Mouse (Mus musculus) thymus, postnatal 36 days (tissue): ENCODE results near the gene Hsp90b1.
"Not testable (repeated sequence)": the region's sequence is repeated elsewhere in the genome, so short reads cannot be mapped to it uniquely, and the experiment has no call there.

ENCODE experiments used
- DNase-seq, 2 experiments: peaks; one replicate each; pipeline ENCODE4 v3.0.0; 2022; ENCODE audit warnings: mixed read lengths in 2 of 2

Gene Hsp90b1

GRCm38 (mm10) chr10:86705318-86705921 is at the start of gene Hsp90b1, which contains the start of gene Ttc41:
Hsp90b1 (minus strand) TSS chr10:86705509.
Ttc41 (plus strand) TSS chr10:86705811.
- peak; percentile 96 to 99 for DNase-seq

- DNase-seq: no peak
Observed at GRCm38 (mm10) chr10:86744306-86744705, 39.0 kb upstream of the Hsp90b1 start.

DNA sequence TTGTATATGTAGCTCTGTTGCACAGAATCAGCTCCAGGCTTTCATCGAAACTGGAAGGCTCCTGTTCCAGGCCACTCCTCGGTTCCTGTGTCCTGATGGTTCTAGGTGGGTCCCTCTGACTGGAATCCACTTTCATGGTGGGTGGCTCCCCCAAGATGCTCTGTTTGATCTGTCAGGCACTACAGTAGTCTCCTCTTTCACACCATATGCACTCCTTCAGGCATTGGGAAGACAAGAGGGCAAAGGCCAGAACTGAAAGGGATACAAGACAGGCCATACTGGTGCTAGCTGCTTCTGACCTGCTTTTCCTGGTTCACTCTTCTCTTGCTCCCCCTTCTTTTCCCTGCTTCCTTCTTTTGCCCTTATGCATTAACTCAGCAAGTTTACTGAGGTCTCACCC is 37.6 kb upstream of the Hsp90b1 start:
- no peak for DNase-seq

- DNase-seq: no peak
Observed at GRCm38 (mm10) chr10:86735036-86735435, 29.7 kb upstream of the Hsp90b1 start.

DNA sequence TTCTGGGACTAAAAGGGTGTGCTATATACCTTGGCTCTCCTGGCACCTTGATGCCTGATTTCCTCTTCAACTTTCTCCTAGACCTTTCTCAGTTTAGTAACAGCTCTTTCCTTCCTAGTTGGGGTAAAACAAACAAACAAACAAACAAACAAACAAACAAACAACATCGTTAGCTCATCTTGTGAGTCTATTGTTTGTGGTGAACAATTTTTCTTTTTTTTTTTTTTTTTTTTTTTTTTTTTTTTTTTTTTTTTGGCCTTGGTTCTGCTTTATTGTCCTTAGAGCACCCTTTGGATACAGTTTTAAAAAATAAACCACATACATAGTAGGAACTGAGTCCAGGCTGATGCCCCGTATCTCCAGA is 26.2 kb upstream of the Hsp90b1 start:
- DNase-seq: no peak

DNA sequence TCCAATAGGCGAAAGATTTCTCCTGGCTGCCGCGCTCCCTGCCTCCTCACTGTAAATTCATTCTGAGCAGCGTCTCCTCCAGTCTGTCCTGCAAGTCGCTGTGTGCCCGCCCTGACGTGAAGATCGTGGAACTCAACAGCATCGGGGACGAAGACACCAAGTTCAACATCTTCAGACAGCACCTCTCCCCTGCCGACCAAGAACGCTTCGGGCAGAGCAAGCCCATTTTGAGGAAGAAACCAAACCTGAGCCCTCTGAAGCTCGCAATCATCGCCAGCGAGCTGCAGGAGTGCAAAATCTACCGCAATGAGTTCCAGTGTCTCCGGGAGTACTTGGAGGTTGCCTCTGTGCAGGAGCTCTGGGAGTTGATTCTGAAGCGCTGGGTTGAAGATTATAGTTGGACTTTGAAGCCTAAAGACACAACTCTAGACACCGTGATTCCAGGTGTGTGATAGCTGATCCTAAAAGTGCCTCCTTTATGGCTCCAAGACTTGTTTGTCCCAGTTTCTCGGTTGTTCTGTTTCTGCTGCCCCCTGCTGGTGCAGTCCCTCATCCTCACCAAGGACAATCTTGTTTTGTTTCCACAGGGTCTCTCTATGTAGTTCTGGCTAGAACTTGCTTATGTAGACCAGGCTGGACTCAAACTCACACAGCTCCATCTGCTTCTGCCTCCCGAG is 25.7 kb upstream of the Hsp90b1 start:
- DNase-seq: peak; percentile 83 to 89

GRCm38 (mm10) chr10:86728176-86728575 is 22.9 kb upstream of the Hsp90b1 start:
- no peak for DNase-seq

- DNase-seq: peak; percentile 81 to 91
Observed at GRCm38 (mm10) chr10:86727548-86727980, 22.3 kb upstream of the Hsp90b1 start.

- DNase-seq: no peak
Observed at GRCm38 (mm10) chr10:86712156-86712555, 6.8 kb upstream of the Hsp90b1 start.

GRCm38 (mm10) chr10:86707134-86707533 is 1.8 kb upstream of the Hsp90b1 start:
- DNase-seq: no peak

DNA sequence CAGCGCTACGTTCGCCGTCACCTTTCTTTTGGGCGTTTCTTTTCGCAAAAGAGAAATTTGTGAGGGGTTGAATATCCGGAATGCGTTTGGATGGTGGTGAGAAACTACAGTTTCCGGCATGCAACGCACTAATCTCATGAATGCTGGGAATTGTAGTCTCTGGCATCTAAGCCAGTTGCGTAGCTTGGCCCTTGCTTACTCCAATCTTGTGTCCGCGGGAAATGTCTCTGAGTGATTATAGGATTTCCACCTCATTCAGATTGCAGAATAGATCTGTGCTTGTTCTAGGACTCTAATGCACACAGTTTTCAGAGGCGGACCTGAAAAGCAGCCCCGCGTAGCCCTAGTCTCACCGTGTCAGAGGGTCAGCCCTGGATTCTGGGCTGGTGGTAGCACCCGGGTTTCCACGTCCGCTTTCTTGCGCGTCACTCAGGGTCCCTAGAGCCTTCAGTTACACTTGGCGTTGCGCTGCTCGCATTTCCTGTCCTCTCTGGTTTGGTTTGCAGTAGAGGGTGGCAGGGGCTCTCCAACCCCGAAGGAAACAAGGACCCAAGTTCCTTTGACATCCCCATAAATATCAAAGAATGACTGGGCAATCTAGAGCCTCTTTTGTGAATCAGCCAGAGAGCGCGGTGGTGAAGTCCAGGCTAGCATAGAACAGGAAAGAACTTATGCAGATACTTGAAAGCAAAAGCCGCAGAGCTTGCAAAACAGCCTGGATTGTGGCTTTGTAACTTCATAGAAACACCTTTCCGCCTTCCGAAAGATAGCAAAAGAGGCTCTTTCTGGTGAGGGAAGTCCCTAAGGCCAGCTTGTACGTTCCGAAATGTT is 828 bp upstream of the Hsp90b1 start:
- peak; percentile 77 to 78 for DNase-seq

DNA sequence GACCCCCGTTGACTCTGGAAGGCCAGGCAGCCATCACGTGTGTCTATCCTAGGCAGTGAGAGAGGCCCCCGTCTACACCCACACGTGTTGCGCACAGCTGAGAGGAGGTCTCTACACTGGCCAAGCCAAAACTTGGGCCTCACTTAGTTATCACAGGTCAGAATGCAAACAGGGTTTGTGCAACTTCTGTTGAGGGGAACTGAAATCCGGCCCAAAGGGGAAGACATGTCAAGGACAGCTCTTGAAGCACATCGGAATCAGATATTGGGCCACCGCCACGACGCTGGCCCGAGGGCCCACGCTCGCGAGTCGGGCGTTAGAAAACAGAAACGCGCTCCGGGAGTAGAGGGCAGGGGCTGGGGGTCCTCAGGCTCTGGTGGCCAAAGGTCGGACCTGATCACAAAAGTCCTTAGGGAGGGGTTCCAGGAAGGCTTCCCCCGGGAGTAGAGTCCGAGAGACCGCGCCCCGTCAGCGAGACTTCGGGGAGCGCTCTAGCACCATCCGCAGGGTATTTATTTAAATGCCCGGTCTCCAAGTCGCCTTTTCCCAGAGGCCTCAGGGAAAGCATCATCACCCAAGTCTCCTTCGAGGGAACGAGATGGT is 619 bp downstream of the Hsp90b1 start:
- DNase-seq: peak in 1 of 2 experiments; percentile 33

DNA sequence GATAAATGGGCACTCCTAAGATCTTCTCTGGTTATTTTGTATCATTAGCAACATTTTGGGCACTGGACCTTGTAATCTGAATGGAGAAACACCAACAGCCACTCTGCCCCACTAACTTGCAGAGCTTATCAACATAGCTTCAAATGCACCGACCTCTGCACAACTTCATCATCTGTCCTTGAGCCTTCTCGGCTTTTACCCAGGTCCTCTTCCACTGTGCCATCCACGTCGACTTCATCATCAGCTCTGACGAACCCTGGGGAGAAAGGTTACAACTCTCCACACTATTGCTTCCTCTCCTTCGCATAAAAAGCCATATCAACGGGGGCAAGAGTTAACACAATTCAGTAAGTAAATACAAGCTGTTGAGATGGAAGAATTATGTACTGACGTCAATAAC is 1.2 kb downstream of the Hsp90b1 start:
- DNase-seq: no peak

DNA sequence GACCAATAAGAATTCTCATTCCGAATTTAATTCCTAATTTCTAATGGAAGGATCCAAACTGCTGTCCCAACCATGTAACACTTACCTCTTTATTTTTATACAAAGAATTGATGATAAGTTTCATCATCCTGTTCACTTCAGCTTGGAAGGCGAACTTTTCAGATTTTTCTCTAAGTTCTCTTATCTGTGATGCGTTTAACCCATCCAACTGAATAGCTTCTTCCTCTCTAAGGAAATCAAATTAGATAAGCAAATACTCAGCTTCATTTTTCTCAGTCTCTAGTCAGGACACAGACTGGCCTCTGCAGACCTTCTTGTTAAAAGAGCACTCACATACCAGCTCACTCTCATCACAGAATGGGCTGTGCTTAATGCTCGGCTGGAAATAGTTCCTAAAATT is 1.9 kb downstream of the Hsp90b1 start:
- DNase-seq: no peak

DNA sequence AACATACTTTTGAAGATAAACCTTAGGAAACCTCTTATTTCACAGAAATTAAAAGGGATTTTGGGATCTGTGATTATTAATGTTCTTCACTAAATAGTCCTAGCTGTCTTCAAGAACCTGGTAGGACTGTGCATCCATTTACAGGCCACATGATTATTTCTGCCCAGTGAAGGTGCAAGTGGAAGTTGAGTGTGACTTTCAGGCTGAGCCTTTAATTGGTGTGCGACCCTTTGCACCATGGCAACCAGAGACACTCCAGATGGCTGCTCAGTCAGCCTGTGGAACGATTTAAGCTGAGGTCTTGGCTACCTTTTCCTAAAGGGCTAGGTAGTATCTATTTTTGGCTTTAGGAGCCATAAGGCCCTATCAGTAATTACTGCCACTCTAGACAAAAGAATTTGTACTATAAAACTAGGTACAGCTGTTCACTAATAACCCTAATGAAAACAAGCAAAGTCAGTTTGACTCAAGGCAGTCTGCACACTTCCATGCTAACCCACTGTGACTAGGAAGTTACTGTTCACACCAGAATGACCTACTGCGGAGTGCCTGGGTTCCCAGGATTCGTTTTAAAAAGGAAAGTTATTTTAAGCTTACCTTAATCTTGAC is 2.9 kb downstream of the Hsp90b1 start:
- no peak for DNase-seq

DNA sequence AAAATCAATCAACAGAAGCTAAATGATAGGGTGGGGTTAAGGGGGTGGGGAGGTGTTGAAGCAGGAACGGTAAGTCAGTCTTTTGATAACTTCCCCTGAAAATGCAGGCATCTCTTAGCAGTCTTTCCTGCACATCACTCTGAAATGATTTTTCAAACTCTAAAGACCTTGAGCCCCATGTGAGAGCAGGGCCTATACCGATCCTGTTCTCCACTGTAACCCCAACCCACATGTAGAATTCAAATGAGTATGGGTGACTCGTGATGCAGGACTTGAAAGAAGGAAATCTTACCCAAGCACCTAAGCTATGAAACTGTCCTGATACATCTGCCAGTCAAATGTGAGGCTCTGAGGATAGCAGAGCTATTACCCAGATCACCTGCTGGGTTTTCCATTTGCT is 4.3 kb downstream of the Hsp90b1 start:
- no peak for DNase-seq

- DNase-seq: no peak
Observed at GRCm38 (mm10) chr10:86700251-86700650, 5.1 kb downstream of the Hsp90b1 start.

DNA sequence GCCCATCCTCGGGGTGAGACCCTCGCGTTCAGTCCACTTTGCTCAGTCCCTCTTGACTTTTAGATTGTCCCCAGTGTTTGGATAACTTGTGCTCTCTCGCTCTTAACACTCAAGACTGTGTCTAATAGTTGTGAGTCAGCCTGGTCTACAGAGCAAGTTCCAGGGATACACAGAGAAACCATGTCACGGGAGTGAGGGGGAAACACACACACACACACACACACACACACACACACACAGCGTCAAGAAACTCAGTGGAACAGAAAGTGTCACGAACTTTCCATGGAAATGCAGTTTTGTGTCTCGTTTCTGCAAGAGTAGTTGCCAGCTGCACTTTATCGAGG is 19.3 kb downstream of the Hsp90b1 start:
- not testable (repeated sequence) for DNase-seq

GRCm38 (mm10) chr10:86685179-86686016 is 19.9 kb downstream of the Hsp90b1 start:
- DNase-seq: peak; percentile 83 to 87

DNA sequence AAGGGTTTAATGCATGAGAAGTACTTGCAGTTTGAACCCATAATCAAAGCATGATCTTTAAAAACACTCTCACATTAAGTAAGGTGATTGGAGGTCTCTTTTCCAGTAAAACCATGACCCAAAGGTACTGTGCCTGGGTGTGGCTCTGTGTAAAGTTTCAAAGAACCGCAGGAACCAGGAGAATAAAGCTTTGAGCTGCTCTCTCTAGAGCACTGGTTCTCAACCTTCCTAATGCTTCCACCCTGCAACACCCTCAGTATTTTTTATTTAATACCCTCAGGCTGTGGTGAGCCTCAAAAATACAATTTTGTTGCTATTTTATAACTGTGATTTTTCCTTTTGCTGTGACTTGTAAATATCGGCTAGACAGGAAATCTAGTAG is 20.5 kb downstream of the Hsp90b1 start:
- not testable (repeated sequence) for DNase-seq

DNA sequence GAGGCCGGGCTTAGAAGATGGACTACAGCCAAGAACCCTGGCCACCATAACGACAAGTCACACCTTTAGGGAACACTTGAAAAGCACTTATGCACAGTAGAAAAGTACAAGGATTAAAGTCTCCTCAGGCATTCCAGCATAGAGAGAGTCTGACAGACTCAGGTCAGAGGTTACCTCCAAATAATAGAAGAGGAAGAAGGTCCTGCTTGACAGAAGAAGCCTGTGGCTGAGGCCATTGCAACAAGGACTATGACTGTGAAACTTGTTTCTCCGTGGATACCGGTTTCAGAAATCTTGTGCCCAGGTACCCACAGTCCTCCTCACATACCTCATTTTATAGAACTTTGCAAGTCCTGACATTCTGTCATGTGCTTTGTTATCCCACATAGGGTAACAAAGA is 34.8 kb downstream of the Hsp90b1 start:
- DNase-seq: not testable (repeated sequence)
